Mouse (Mus musculus): ENCODE data around the gene S100a1.

Gene S100a1

GRCm38 (mm10) chr3:90464552-90465080 lies 49.6 kb downstream of the S100a1 start:
- peak; percentile 53 to 65 for DNase-seq

- DNase-seq = peak in 1 of 2 experiments; percentile 28
Measured at GRCm38 (mm10) chr3:90462579-90462978, 51.6 kb downstream of the S100a1 start.

- DNase-seq = no peak
Measured at GRCm38 (mm10) chr3:90461935-90462334, 52.3 kb downstream of the S100a1 start.

All from kidney, postnatal 4 days (tissue).